Mouse (Mus musculus) bone marrow macrophage, adult 2 months (primary cell): ENCODE results near the gene Axin1.

Source experiments
- CTCF ChIP-seq: IDR thresholded peaks from 2 replicates; pipeline ENCODE4 v1.5.1; 2012; ENCODE audit warnings: low read depth, mild to moderate bottlenecking, low read length, moderate library complexity
- POLR2A ChIP-seq: IDR thresholded peaks from 2 replicates; pipeline ENCODE4 v1.6.1; 2012; ENCODE audit warnings: mild to moderate bottlenecking, low read depth, low read length, borderline replicate concordance

- TF ChIP-seq CTCF: no peak
- no peak for TF ChIP-seq POLR2A
These were observed 66.3 kb downstream of the Axin1 start for GRCm38 (mm10) chr17:26204766-26205165.
